Mouse (Mus musculus) induced T-regulatory cell, adult 2 months (primary cell): ENCODE data around the gene Stk32b.

Experiments
- DNase-seq: peaks from one replicate; pipeline ENCODE4 v3.0.0-alpha.2; 2012; ENCODE audit warnings: low read depth

Stk32b gene

DNA sequence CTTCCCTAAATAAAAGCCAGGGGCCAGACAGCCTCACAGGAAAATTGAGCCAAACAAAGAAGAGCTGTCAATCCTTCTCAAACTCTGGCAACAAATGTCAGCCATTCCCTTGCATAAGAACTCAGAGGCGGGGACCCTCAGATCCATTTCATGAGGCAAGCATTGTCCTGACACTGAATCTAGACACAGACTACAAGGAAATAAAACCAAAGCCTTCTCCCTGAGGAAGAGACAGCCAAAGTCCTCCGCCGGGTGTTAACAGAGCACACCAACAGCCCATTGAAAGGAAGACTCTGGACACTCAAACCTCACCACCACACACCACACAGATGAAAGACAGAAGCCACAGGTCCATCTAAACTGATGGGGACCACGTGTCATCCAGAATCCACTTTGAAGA lies 57.8 kb downstream of the Stk32b start:
- no peak for DNase-seq

DNA sequence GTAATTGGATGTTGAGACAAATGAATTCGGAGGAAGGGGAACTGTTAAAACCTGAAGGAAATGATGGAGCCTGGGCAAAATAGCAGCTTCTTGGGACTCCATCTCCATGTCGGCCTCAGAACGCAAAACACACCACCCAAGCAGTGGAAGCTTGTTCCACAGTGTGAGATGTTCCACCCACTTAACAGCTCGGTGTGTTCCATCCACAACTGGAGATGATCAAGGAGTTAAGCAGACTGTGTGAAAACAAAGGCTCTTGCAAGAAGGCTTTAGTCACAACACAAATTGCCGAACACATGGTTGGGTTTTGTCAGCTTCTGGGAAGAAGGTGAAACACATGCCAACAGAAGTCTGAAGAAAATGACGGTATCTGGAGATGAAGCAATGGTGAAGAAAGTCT lies 59.2 kb downstream of the Stk32b start:
- DNase-seq = no peak

DNA sequence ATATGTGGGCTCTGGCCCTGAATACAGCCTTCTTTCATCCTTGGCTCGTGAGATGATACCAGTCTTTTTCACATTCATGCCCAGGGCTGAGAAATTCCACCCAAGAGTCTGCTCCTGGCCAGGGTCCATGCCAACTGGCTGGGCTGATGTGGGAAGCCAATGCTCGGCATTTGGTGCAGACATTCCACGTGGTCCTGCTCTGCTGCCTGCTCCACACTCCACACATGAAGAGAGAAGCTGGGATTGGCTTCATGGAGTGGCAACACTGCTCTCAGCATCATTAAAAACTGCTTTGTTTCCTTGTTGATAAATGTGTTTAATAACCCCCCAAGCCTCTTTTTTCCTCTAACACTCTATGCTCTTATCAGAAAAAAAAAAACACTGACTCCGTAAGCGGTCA lies 61.8 kb downstream of the Stk32b start:
- DNase-seq = no peak

DNA sequence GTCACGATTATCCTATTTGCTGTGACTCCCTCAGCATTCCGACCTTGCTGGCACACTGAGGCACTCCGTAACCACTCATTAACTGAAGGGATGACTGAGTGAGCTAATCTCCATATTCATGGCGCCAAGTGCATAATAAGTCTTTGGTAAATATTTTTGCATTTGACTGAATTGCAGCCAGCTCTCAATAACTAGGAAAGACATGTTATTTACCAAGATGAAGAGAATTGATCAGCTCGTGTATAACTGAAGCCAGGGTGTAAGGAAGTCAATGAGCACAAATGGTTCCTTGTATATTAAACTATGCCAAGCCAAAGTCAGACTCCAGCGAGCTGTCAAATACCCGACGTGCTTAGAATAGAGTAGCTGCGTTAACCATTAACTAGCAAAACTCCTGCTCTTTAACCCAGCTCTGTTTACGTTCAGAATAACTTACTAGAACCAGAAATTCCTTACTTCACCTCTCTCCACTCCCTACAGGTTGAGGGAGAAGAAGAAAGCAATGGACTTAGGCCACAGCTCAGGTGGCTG lies 66.2 kb downstream of the Stk32b start:
- DNase-seq = no peak

DNA sequence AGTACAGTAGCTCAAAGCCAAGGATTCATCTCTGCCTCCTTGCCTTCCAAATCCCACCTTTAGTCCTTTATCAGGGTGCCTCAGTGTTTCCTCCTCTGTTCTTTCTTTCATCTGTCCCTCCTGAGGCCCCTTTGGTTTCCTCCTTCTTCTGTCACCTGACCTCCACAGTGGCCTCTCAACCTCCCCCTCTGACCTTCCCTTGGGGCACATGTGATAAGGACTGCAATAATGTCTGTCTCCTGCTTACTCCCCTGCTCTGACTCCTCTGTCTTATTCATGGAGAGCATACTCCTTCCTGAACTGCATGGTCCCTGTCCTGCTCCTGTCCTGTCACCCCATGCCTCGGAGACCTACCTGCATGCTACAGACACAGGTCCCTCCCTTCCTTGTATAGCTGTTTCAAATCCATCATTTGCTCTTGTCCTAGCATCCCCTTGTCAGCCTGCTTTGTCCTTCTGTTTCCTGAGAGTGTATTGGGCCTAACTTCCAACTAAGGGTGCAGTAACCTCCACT lies 66.8 kb downstream of the Stk32b start:
- DNase-seq = no peak

DNA sequence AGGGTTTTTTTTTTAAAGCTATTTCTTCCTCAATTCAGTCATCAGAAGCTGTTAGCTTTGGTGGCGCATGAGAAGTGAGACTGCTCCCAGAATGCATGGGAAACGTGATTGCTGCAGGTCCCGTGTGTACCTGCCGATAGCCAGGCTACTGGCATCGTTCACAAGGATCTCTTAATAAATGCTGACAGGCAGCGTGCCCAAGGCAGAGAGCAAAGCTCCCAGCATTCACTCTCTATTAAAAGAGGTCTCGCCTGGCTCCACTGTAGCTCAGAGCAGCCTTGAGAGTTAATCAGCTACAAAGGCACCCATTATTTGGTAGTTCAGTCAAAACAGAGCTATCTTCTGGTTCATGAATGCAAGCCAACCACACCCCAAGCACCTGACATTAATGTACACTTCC lies 72.9 kb downstream of the Stk32b start:
- no peak for DNase-seq

DNA sequence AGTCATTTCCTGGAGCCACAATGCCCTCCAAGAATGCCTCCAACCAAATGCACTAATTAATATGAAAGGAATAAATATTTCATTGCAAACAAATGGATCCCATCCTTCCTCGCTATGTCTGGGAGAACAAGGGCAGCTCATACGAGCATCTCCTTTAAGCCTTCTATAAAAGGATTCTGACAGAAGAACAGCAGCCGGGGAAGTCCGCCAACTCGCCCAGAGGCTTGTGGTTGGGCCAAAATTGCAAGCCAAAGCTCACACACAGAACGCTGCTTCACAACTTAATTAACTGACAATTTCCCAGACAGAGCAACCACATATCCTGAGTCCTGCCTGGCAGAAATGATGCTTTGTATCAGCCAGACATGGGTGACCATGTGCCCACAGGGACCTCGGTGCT lies 74.5 kb downstream of the Stk32b start:
- DNase-seq = no peak

DNA sequence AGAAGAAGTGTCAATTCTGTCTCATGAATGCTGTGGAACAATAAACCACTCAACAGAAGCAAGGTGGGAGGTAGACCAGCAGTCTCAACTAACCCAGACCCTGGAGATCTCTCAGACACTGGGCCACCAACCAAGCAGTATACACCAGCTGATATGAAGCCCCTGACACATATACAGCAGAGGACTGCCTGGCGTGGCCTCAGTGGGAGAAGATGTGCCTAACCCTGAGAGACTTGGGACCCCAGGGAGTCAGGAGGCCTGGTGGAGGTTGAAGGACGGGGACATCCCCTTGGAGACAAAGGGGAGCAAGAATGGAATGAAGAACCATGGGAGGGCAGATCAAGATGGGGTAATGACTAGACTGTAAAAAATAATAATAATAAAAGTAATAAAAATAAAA lies 82.2 kb downstream of the Stk32b start:
- no peak for DNase-seq

DNA sequence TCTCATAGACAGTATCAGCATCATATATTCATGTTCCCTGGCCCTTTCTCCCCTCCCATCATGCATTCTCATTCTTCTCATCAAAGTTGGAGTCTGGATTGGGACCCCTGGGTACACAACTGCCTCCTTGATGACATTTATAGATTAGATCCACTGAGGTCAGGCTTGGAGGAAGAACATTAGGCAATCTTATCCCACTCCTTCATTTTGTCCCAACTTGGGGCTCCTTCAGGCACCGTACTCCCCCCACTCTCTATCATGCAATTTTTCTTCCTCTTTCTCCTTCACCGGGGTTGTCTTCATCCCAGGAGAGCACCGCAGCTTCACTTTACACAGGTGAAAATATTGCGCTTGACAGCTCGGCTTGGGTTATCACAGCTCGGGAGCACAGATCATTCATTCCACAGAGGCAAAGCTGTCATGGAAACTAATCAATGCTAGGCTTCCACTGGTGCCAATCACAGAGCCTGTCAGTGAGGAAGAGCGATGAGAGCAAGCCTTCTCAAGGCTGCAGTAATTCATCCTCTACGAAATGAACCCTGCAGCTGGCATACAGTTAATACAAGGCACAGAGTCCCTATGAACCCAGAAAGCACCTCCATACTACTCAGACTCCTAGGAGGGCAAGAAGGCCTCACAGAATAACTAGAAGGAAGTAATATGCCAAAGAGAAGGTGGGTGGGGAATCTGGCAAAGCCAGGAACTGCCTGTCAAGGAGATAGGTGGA lies 89.4 kb downstream of the Stk32b start:
- no peak for DNase-seq

DNA sequence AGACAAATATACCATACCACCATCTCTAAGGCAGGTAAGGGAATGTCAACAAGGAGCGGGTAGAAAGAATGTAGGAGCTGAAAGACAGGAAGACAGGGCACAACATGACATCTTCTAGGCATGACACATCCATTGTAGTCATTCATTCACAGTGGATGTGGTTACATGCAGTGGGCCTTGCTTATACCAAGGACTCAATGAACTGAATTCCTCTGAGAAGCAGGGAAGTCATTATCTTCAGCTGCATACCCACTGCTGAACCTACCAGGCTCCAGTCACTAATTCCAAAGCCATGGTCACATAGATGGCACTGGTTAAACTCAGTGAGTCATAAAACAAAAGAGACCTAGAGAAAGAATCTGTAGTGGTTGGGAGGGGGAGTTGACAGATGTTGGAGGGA lies 105.1 kb downstream of the Stk32b start:
- no peak for DNase-seq

DNA sequence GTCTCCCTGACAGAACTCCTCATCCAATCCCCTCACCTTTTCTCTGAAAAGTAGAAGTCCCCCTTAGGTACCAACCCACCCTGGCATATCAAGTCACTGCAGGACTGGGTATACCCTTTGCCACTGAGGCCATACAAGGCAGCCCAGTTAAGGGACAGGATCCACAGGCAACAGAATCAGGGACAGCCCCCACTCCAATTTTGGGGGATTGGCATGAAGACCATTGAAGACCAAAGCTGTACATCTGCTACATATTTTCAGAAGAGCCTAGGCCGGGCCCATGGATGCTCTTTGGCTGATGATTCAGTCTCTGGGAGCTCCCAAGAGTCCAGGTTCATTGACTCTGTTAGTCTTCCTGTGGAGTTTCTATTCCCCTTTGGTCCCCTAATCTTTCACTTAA lies 117.4 kb downstream of the Stk32b start:
- no peak for DNase-seq

DNA sequence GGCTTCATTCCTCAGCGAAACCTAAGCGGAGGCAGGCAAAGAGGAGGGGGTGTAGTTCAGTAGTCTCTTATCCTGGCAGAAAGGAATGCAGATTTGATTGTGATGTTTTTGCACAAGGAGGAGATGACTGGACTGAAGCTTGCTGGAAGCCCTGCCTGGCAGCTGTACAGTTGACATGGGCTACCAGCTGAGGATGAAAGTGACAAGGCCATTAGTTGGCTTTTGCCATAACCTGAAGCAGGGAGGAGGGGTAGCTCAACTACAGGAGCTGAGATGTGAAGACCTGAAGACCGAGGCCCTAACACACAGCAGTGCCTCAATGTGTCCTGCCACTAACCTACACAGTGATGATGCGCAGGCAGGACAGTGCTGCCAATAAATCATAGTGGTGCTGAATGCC lies 118.7 kb downstream of the Stk32b start:
- DNase-seq = no peak

DNA sequence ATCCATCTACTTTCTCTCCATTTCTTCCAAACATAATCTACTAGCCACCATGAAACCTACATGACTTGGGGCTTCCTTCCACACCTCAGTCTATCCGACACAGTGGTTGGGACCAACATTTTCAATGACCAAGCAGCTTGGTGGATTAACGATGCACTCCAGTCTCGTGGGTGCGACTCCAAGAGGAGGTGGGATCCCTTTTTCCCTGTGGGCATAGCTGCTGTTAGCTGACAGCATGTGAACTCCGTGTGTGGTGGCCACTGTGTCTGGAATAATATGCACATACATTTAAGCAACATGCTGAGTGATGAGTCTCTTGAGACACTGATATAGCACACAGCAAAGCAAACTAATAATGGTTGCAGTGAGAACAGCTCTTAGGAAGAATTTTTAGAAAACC lies 124.6 kb downstream of the Stk32b start:
- no peak for DNase-seq

DNA sequence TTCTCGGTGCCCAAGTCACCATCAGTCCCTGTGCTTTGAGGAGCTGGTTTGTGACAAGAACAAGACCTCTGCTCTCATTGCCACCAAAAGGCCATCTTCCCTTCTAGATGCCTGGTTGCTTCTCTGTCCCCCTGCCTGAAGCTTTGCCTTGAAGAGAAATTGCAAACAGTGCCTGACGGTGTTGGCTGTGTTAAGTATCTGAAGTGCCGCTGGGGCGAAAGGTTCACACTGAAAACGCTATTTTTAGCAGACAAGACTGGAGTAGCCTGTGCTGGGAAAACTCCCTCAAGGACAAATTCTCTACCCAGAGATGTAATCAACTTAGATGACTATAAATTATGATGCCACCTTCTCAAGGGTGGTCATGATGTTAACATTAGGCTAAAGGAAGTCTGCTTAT lies 129.1 kb downstream of the Stk32b start:
- DNase-seq = no peak

DNA sequence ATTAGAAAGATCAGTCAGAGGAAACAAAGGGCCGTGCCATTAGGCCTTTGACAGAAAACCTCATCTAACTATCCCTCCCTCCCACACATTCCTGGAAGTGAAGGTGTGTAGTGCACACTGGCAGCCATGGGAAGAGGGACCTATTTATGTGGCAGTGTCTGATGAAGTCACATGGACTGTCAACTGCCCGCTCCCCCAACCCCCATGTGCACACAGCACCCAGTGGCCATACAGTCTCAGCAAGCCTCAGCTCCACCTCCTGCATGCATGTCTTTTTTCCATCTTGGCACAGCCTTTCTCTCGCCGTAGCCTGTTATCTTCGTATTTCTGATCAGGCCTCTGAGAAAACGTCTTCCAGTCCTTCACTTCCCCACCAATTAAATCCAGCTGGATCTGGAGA lies 130.9 kb downstream of the Stk32b start:
- DNase-seq = no peak

DNA sequence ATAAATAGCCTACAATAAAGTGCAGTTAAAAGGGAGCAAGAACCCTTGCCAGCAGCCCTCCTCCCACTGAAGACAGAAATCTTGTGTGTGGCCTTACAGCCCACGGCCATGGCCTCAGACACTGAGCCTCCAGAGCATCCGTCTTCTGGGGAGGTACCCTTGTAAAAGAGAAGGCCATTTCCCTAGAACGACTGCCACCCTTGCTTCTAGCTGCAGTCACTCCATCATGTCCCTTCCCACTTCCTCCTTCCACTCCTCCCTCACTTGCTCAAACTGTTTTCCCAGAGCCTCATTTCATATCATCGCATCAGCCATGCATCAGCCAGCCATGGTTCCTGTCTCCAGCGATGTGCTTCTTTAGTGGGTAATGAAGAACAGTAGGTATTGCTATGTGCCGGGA lies 141.5 kb downstream of the Stk32b start:
- DNase-seq = no peak

DNA sequence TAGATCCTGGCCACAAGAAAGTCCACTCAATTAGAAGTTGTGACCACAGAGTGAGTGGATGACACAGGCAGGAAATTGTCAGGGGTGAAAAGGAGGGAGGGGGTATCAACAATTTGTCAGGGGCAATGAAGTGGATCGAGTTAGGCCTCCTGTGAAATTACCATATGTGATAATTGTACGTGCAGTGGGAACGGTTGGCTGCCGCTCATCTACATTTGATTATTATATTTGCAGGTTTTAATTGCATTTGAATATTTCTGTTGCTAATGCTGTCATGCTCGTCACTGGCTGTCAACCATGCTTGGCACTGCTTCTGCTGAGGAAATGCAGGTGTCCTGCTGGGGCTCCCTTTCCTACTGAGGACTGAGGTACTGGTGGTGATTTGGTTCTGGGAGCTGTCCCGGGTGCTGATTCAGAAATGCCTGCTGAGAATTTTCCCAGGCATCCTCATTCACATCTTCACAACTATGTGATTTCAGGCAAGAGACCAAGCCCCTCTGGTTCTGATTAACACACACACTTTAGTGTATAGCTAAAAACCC lies 159.6 kb downstream of the Stk32b start:
- DNase-seq = no peak

DNA sequence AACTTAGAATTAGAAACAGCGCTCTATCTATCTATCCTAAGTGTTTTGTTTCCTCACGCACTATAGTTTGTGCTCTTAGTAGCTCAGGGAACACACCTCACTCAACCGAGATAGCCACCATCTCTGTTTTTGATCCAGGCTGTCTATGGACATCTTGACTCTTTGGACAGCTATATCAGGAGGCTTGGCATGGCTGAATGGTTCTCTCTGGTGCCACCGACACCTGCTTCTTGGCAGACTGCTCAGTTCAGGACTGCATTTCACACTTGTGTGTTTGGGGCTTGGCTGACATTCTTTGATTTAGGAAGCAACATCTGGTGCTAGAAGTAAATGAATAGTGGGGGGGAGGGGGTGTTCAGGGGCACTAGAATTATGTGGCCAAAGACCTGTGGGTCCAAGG lies 162.7 kb downstream of the Stk32b start:
- DNase-seq = no peak

DNA sequence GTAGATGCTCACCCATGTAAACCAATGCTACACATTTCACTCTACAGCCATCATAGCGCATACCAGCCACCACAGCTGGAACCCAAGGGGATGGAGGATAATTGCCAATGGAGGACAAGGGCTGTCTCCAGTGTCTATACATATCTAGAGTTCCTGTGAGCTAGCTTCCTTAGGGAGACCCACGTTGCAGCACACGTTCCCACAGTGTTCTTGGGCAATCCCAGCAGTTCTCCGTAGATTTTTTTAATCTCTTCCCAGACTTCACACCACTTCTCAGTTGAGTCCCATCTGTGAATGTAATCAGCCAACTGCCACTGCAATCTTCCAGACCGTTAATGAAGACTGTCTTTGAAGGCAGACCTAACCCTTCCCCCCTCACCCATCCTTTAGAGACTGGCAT lies 165.3 kb downstream of the Stk32b start:
- DNase-seq = no peak

DNA sequence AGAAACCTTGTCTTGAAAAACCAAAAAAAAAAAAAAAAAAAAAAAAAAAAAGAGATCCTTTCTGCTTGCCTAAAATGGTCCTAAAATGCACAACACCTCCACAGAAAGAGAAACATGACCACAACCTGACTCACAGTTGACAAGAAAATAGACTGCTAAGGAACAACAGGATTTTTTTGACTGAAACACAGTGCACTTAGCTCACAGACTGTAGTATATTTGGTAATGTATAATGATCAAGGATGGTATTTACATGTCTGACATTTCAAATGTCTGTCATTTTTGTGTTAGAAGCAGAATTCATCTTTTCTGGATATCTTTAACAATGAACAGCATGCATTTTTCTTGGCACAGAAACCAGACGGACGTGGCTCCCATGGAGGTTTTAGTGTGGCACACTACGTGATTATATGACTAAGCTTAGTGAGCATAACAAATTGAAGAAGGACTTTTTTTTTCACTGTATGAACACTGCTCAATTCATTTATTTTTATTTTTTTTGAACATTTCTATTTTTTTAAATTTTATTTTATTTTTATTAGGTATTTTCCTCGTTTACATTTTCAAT lies 181.2 kb downstream of the Stk32b start:
- DNase-seq = no peak

DNA sequence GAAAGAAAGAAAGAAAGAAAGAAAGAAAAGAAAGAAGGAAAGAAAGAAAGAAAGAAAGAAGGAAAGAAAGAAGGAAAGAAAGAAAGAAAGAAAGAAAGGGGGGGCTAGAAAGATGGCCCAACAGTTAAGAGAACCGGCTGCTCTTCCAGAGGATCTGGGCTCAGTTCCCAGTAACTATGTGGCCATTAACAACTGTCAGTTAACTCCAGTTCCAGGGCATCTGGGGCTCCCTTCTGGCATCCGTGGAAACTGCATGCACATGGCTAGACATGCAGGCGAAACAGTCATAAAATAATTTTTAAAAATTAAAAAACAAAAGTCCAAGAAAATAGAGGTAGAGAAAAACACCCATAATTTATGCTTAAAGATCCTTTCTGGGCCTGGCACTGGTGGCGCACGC lies 181.7 kb downstream of the Stk32b start:
- no peak for DNase-seq

DNA sequence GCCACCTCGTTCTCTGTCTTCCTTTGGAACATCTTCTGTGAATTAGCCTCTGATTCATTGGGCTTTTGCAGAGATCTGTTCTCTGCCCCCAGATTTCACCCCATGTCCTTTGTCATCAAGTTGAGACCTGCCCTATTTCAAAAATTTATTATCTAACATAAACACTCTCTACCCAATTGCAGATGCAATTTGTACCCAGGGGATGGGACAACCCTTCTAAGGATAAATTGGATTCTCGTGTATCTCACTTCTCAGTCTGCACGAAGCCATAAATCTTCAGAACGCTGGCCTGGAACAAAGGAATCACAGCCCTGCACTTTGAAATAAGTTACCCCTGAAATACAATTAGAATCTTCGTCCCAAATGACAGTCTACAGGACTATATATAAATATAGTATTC lies 191.6 kb downstream of the Stk32b start:
- DNase-seq = no peak

DNA sequence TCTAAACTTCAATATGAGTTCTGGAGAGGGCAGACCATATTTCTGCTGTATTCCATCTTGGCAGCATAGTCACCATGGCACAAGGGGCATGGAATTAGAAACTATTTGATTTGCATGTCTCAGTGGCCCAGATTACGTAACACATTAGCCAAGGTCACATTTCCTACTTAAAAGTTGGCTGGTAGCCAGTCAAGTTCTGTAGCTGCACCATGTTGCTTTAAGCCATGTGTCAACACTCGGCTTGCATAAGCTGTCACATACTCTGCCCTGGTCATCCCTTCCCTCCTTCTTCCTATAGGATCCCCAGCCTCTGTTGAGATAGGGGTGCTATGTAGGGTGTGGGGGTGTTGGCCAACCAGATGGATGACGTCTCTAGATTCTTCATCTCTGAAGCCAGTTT lies 196.5 kb downstream of the Stk32b start:
- DNase-seq = no peak

DNA sequence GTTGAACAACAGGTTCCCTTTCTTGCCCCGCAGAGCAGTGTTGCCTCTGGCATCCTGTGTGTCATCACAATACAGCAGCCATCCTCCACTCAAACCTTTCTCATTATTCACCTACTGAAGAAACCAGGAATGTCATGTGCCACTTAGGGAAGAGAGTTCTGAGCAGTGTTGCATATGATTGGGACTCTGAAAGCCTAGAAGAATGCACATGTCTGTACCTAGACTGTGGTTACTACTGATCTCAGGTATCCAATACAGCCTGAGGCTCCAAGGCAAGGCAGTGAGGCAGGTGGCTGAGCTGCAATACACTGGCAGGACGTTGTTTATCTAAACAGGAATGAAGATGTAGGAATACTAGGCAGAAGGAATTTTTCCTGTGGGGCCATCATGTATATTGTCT lies 204.5 kb downstream of the Stk32b start:
- DNase-seq = no peak
